Mouse (Mus musculus) lung, adult 2 months (tissue): ENCODE measurements around the gene 4933409G03Rik. TPM values are rescaled to one million over a fixed set of nuclear protein-coding genes. Genes with fewer than 3 reads are reported as not detected.
A peak's percentile ranks its signal among the peaks of the same experiment; 100 is the strongest.
"Not testable (repeated sequence)": the region's sequence is repeated elsewhere in the genome, so short reads cannot be mapped to it uniquely, and the experiment has no call there.

ENCODE experiments used
- DNase-seq: peaks from one replicate; pipeline ENCODE4 v3.0.0; 2022
- H3K4me1 ChIP-seq: fragments of 200-500 bp; 2 replicates; pipeline ENCODE4 v1.6.1; 2011; ENCODE audit warnings: low read length; ENCODE audit not compliant: control insufficient read depth, insufficient read depth
- H3K4me3 ChIP-seq: fragments of 200-500 bp; replicated peaks from 2 replicates; pipeline ENCODE3; 2011; ENCODE audit warnings: low read depth, mild to moderate bottlenecking, control low read depth, low read length; ENCODE audit errors: extremely low read depth
- CTCF ChIP-seq: fragments of 200-500 bp; IDR thresholded peaks from 2 replicates; pipeline ENCODE4 v1.5.1; 2011; ENCODE audit warnings: mild to moderate bottlenecking, low read length, control low read depth; ENCODE audit not compliant: insufficient read depth
- POLR2A ChIP-seq: fragments of 200-500 bp; IDR thresholded peaks from 2 replicates; pipeline ENCODE4 v1.6.1; 2011; ENCODE audit warnings: low read depth, mild to moderate bottlenecking, control low read depth, low read length, borderline replicate concordance; ENCODE audit errors: extremely low read depth
- WGBS: fragments of 180-500 bp; shearing (Covaris S2); methylation state at CpG from one replicate; pipeline ENCODE4 v1.1.7; 2018; 5-methylcytosine and 5-hydroxymethylcytosine counted together
- polyA plus RNA-seq: library from polyadenylated mRNA; depleted of rRNA; stranded (reverse); fragments of >200 nt; gene quantifications from 2 replicates; pipeline ENCODE4 v1.2.3, GENCODE M21; 2012; rRNA removed

4933409G03Rik gene
- polyA plus RNA-seq: not detected in 2 replicates

DNA sequence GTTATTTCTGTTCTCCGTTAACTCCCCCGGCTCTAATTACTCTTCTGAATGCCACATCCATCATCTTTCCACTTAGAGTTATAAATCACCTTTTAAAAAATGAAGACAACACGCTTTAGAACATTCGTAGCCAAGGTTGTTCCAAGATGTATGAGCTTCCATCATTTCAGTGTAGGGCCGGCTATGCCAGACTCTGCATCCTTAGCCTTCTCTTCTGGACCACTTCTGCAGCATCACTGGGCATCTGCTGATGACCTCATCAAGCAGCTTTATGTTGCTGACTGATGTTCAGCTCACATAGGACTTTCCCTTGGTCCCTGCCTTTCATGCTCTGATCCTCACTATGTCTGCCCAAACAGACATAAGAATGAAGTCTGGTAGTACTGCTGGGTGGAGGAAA lies at the start of gene 4933409G03Rik:
Gene 4933409G03Rik (plus strand): TSS at position 301 of the 400 bp plus-strand sequence.
- H3K4me3 ChIP-seq: no peak within 1 kb of the TSS
- no peak for TF ChIP-seq POLR2A
- no peak for TF ChIP-seq CTCF
- WGBS: 79% methylated on average over 5 of the region's 5 CpGs
- DNase-seq: no peak
- no peaks in the 10 kb centered on the region for H3K4me1 ChIP-seq

GRCm38 (mm10) chr2:68544190-68544589 lies 38.0 kb upstream of the 4933409G03Rik start:
- Histone ChIP-seq H3K4me1 (no peaks in the 10 kb centered on the region), H3K4me3 (no peak overlapping the region)
- WGBS: 46% methylated on average over 2 of the region's 2 CpGs
- no peak for TF ChIP-seq CTCF
- no peak for TF ChIP-seq POLR2A
- no peak for DNase-seq

DNA sequence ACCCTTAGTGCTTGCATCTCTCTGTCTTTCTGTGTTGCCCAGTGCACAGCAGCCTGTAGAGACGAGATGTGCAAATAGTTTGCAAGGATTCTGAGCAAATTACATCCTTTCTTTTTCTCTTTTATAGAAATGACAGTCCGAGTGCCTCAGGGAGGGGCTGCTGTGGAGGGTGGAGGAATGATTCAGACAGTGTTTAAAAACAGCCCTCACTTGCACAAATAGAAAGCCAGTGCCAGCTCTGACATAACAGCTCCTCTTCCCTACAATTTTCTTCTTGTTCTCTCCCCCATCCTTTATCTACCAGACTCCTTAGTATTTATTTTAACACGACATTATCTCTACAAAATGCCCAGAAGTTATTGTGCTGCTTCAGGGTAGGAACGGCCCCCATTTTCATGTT lies 21.4 kb upstream of the 4933409G03Rik start:
- 36% methylated on average over 4 of the region's 4 CpGs for WGBS
- DNase-seq: no peak
- Histone ChIP-seq H3K4me1 (no peaks in the 10 kb centered on the region), H3K4me3 (no peak overlapping the region)
- TF ChIP-seq CTCF (no peak), POLR2A (no peak)

GRCm38 (mm10) chr2:68563331-68563730 lies 18.9 kb upstream of the 4933409G03Rik start:
- DNase-seq: no peak
- 7% methylated on average over 3 of the region's 3 CpGs for WGBS
- Histone ChIP-seq H3K4me1 (no peaks in the 10 kb centered on the region), H3K4me3 (no peak overlapping the region)
- no peak for TF ChIP-seq POLR2A
- TF ChIP-seq CTCF: peak; percentile 40; the same call in 1 of the 2 replicates

DNA sequence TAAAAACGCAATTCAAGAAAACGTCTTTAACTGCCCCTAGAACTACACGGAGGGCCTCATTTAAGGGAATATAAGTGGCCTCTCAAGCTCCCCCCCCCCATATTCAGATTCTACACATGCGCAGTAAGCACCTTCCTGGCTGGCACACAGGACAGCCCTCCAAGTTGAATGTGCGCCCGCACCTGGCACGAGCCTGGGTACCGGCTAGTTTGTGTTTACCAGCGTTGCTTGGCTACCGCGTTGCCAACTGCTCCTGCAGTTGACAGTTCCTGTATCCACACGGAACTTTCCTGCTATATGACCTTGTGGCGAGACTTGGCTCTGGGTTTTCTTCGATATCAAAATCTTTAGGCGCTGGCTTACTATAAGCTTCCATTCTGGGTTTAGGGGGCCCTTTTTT lies 13.9 kb upstream of the 4933409G03Rik start:
- TF ChIP-seq CTCF (no peak), POLR2A (no peak)
- no peak overlapping the region for H3K4me3 ChIP-seq
- DNase-seq: no peak
- WGBS: 83% methylated on average over 15 of the region's 15 CpGs
- H3K4me1 ChIP-seq: no peaks in the 10 kb centered on the region

- Histone ChIP-seq H3K4me3 (no peak overlapping the region), H3K4me1 (no peaks in the 10 kb centered on the region)
- 27% methylated on average over 4 of the region's 4 CpGs for WGBS
- TF ChIP-seq CTCF (0 out of 2 replicates have a peak, but pooled peaks have one; percentile 9), POLR2A (no peak)
- DNase-seq: no peak
These were observed 9.9 kb upstream of the 4933409G03Rik start for GRCm38 (mm10) chr2:68572340-68572739.

- Histone ChIP-seq H3K4me3 (no peak overlapping the region), H3K4me1 (no peaks in the 10 kb centered on the region)
- 16% methylated on average over 3 of the region's 3 CpGs for WGBS
- TF ChIP-seq CTCF (no peak), POLR2A (no peak)
- no peak for DNase-seq
These were observed 10.6 kb downstream of the 4933409G03Rik start for GRCm38 (mm10) chr2:68592765-68593164.

- H3K4me3 ChIP-seq, DNase-seq, H3K4me1 ChIP-seq: not testable (repeated sequence)
- WGBS: 54% methylated on average over 2 of the region's 5 CpGs
These were observed 74.0 kb downstream of the 4933409G03Rik start, which contains the start of gene 4932414N04Rik for GRCm38 (mm10) chr2:68656186-68656585. TSS of gene 4932414N04Rik (plus strand) at chr2:68656486.

Other genes with a start within 250 kb of the 4933409G03Rik start
- 3.6 TPM in 2 replicates for gene Stk39, start 110.1 kb upstream of the 4933409G03Rik start, polyA plus RNA-seq
- not detected in 2 replicates for gene 4932414N04Rik, start 74.1 kb downstream of the 4933409G03Rik start, polyA plus RNA-seq